Mouse (Mus musculus): ENCODE measurements around the gene Aloxe3.

The Aloxe3 gene

DNA sequence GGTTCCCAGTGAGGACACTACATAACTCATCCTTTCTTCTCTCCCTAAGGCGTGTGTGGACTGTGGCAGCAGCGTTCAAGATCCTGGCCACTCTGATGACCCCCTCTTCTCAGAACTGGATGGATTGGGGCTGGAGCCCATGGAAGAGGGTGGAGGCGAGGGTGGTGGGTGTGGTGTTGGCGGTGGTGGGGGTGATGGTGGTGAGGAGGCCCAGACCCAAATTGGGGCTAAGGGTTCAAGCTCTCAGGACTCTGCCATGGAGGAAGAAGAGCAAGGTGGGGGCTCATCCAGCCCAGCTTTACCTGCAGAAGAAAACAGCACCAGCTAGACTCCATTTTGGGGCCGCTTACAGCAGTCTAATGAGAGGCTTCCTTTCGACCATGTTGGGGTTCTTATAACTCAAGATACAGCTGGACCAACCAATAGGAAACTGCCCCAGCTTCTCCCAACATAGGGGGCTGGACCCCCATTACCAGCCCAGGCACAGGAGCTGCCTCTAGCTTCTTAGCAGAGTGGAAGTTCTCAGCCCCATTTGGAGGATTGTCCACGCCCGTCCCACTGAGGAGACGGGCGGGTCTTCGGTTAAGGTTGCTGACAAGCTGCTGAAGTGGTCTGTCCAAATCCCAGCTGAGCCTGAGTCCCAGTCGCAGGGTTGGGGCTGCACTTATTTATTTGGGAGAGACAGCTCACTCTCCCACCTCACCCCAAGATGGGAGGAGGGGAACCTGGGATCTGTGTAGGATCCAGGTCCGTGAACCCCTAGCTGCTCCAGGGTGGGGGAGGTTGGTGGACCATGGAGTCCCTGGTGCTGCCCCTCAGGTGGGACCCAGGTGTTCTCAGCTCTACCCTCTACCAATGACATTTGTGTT, 16.4 kb upstream of the Aloxe3 start:
- DNase-seq, result no peak

DNA sequence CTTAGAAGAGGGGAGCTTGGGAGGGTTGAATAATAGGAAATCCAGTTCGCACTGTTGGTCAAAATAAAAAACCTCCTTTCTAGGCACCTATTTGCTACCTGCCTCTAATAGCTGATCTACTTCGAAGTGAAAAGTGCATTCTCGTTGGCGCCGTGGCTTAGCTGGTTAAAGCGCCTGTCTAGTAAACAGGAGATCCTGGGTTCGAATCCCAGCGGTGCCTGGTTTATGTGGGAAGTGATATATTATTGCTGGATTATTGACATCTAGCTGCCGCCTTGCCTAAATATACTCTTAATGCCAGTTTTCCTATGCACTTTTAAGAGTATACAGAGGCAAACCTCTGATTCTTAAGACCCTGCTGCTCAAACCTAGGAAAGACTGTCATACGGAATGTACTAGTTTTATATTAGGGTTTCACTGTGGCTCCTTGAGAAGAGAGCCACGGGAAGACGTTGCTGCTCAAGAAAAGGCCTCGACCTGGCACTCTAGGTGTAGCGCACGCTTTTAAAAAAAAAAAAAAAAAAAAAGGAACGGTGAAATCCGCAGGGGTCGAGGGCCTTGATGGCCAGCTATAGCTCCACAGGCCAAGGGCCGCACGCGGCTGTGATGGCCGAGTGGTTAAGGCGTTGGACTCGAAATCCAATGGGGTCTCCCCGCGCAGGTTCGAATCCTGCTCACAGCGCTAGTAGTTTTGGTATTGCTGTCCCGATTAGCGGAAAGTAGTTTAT, 15.2 kb upstream of the Aloxe3 start:
- DNase-seq, result peak; percentile 91

GRCm38 (mm10) chr11:69111051-69111810, 14.5 kb upstream of the Aloxe3 start:
- DNase-seq, result no peak

DNA sequence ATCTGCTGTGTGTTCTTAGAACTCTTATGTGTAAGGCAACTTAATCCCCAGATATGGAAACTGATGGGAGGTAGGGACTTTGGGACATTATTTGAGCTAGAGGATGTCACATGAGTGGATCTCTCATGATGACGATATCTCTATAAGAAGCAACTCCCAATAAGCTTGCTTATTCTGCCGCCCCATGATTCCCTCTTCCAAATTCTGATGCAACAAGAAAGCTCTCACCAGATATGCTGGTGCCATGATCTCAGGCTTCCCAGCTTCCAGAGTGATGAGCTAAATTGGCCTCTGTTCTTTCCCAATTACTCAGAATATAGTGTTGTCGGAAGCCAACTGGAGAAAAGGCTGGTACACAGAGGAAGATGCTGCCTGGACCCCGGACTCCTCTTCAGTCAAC, 13.8 kb upstream of the Aloxe3 start:
- DNase-seq, result no peak

GRCm38 (mm10) chr11:69114018-69114417, 11.7 kb upstream of the Aloxe3 start:
- DNase-seq, result no peak

DNA sequence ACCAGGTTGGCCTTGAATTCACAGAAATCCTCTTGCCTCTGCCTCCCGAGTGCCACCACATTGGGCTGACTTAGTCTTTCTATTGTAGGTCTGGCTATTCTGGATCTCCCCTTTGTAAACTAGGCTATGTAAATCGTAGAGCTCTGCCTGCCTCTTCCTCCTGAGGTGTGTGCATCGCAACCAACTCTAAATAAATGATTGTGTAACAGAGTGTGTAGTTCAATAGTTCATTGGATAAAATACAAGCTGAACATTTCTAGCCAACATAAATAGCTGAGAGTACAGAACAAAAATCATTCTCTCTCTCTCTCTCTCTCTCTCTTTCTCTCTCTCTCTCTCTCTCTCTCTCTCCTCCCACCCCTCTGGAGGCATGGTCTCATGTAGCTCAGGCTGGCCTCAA, 11.1 kb upstream of the Aloxe3 start:
- no peak for DNase-seq

DNA sequence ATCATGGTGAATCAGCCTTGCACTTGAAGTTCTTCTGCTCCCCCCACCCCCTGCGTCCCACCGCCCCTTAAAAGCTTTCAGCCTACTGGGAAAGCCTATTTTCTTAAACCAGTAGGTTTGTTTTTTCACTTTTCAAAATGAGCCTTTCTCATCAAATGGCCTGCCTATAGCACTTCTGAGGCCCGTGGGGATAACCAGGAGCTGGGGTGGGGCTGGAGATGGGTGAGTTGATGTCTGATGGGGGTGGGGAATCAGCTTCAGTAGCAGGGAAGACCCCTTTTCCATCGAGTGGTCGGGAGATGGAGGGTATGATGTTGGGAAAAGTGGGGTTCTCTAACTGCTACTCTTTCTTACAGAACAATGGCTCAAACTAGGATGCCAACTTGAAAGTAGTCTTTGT, 8.9 kb upstream of the Aloxe3 start:
- no peak for DNase-seq

DNA sequence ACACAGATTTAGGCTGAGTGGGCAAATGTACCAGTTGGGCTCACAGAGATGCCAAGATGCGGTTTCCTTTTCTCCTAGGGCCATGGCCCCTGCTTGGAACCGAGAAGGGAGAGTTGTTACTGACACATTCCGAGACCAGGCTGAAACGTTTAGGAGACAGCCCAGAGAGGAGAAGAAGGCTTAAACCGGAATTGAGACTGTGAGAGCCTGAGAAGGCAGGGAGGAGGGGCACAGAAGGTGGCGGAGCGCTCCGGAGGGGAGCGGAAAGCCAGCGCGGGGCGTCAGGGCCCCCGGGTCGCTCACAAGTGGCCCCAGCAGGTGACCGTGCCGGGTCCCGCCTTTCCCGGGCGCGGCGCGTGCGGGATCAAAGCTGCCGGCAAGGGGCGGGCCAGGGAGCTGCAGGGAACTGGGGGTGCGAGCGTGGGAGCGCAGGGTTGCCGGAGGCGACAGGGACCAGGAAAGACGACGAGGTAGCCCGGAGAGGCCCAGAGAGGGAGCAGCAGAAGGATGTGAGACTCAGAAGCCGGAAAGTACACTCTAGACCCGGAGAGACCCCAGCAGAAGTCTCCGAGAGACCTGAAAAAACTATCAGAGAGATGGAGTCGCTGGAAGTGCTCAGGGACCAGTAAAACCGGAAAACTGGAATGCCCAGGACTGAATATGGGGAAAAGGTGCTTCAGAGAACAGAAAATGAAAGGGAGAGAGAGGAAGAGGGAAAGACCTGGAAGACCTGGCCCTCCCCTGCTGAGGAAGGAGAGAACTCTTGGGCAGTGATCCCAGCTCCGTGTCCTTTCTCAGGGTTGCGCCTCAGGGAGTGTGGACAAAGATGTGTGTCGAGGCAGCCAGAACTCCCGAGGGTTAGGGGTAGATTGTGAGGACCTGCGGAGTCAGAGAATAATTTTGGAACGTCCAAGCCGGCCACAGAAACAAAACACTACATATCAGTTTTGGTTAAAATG, 7.7 kb upstream of the Aloxe3 start:
- DNase-seq, result peak; percentile 77

DNA sequence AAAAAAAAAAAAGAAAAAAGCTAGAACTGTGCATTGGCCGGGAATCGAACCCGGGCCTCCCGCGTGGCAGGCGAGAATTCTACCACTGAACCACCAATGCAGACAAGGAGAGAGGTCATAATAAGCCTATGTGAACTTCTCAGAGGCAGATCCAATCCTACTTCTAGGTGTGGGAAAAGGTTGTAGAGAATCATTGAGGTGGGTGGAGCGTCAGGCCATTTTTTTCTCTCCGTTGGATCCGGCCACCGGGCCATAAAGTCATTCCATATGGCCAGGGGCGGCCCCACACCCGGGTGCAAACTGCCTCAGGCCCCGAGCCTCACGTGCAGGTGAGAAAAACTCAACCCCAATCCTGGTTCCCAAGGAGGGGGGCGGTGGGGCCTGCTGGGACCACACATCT, 6.9 kb upstream of the Aloxe3 start:
- peak; percentile 93 for DNase-seq

DNA sequence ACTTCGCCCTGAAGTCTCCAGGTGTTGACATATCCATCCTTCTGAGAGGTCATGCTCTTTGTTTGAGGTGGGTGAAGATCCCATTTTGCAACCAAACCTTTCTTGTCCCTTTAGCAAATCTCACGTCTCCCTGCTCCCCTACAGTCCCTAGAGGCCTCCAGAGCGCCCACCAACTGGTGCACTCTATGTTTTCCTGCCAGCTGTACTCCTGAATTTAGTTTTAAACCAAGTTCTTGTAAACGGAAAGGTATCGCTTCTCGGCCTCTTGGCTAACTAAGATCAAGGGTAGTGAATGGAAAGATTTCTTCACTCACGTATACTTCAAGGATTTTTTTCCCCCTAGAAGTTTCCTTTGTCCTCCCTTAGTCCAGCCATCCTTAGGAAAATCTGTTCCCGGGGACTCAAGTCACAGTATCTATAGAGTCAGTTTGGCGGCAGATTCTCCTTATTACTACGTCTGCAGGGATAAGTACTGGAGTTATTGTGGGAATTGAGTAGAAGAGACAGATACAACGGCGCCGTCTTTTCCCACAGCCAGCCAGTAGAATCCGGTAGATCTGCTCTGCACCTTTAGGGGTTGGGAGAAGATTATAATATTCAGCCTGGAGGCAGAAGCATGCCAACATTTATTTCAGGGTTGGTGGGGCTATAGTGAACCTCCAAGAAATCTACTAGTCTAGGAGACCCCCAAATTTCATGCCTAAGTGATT, 6.1 kb upstream of the Aloxe3 start:
- no peak for DNase-seq

GRCm38 (mm10) chr11:69120221-69121000, 5.3 kb upstream of the Aloxe3 start, which contains the start of gene Hes7:
Gene Hes7, plus strand, starts transcription at chr11:69120404.
- peak; percentile 69 for DNase-seq

- peak; percentile 38 for DNase-seq
Measured at GRCm38 (mm10) chr11:69121001-69121740, 4.5 kb upstream of the Aloxe3 start.

DNA sequence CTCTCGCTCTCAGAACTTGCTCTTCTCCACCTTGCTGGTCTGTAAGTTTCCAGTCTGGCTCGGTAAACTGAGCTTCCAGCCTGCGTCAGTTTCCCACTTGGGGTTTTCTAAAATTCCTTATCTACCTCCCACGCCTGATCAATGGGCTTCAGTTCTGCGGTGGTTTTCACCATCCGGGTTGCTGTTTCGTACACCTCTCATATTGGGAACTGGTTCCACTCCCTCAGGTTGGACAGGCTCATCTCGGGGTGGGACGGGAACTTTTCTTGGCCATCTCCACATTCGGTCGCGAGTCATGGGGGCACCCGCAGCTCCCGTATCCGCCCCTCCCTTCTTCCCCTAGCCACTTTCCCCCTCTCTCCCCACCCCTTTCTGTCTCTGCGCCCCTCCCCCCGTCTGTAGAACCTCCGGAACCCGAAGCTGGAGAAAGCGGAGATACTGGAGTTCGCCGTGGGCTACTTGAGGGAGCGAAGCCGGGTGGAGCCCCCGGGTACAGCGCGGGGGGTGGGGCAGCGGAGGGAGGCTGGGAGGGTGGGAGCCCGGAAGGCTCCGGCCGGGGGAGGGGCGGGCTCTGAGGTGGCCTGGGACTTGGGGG, 3.9 kb upstream of the Aloxe3 start:
- DNase-seq, result peak; percentile 79

DNA sequence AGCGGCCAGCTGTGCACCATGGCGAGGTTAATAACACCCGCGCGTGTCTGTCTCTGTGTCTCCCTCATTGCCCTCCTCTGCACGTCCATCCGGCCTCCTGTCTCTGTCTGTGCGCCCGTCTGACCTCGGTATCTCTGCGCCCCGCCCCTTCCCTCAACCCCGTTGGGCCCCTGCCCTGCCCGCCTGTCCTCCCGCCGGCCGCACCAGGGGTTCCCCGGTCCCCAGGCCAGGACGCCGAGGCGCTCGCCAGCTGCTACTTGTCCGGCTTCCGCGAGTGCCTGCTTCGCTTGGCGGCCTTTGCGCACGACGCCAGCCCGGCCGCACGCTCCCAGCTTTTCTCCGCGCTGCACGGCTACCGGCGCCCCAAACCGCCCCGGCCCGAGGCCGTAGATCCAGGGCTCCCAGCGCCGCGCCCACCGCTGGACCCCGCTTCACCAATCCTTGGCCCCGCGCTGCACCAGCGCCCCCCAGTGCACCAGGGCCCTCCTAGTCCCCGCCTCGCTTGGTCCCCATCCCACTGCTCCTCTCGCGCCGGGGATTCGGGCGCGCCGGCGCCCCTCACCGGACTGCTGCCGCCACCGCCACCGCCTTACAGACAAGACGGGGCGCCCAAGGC, 3.3 kb upstream of the Aloxe3 start, which contains the start of gene 9130213A22Rik:
Gene 9130213A22Rik, minus strand, starts transcription at position 254 of the 616 bp plus-strand sequence.
- DNase-seq, result peak; percentile 94

DNA sequence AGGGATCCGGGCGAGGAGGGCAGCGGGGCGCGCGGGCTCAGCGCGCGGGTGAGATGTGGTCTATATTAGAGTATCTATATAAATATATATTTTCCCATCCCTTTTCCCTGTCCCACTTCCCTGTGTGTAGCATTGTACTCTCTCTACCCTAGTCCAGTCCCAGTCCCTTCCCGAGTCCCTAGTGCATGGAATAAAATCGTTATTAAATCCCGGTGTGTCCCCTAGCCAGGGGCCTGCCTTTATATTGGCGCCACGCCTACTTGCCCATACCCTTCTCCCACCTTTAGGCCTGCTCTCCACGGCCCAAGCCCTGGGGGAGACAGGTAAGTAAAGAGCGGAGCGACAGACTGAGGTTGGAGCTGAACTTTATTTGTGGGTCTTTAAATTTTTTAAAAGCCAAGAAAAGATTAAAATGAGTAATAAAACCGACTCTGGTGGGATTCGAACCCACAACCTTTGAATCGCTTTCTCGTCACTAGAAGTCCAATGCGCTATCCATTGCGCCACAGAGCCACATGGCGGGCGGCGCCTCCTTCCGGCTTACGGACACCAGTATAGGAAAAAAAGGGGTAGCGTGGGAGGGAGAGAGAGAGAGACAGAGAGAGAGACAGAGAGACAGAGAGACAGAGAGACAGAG, 2.5 kb upstream of the Aloxe3 start:
- peak; percentile 96 for DNase-seq

- peak; percentile 93 for DNase-seq
Measured at GRCm38 (mm10) chr11:69123693-69124497, 1.8 kb upstream of the Aloxe3 start.

GRCm38 (mm10) chr11:69124498-69124847, 1.2 kb upstream of the Aloxe3 start:
- DNase-seq, result peak; percentile 90
